Mouse (Mus musculus) ovary, adult 2 months (tissue): ENCODE data around the gene Sirt7. TPM values are rescaled to one million over a fixed set of nuclear protein-coding genes. Genes with fewer than 3 reads are reported as not detected.

Source experiments
- polyA plus RNA-seq: library from polyadenylated mRNA; depleted of rRNA; stranded (reverse); fragments of >200 nt; gene quantifications from 2 replicates; pipeline ENCODE4 v1.2.3, GENCODE M21; 2012; rRNA removed

The Sirt7 gene
- polyA plus RNA-seq, result 77.5 and 98.2 TPM in 2 replicates

GRCm38 (mm10) chr11:120625152-120625775 lies at the start of gene Sirt7:
Sirt7 (minus strand) TSS chr11:120625240.

DNA sequence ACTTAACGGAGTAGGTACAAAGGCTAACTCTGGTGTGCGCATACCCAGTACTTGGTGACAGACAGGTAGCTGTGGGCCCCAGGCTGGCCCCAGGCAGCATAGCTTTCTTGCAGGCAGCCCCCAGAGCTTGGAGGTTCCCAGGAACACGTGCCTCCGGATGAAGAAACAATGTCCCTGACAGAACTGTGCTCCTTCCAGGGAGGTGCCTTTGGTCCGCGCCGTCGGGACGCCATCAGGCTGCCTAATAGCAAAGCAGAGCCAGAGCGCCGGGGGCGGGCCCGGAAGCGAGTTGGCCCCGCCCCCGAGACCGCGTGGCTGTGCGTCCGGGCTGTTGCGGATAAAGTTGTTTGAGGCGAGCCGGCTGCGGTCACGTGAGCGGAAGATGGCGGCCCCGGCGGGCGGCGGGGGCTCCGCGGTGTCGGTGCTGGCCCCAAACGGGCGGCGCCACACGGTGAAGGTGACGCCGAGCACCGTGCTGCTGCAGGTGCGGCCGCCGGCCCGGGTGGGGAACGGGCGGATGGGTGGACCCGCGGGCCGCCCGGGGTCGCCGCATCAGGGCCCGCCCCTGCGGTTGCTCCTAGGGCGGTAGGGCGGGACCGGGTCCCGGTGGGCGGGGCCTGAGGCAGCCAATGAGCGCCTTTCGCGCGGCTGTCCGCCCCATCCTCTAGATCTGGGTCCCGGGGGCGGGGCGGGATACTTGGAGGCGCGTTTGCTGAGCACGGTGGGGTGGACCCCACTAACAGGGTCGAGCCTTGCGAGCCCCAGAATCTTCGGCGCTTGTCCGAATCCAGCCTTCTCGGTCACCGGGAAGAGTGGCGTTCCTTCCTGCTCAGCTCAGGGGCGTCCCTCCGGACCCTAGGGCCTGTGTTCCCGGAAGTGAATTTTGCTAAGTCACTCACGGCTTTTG lies 47.9 kb upstream of the Sirt7 start, which contains the start of gene Aspscr1:
Aspscr1 (plus strand) TSS at position 287 of the 907 bp plus-strand sequence.

GRCm38 (mm10) chr11:120661076-120661460 lies 36.0 kb upstream of the Sirt7 start, which contains the start of gene Notum:
Notum (minus strand) TSS chr11:120661175.

GRCm38 (mm10) chr11:120648001-120648476 lies 23.0 kb upstream of the Sirt7 start, which contains the start of gene Myadml2:
Myadml2 (minus strand) TSS chr11:120648158.

DNA sequence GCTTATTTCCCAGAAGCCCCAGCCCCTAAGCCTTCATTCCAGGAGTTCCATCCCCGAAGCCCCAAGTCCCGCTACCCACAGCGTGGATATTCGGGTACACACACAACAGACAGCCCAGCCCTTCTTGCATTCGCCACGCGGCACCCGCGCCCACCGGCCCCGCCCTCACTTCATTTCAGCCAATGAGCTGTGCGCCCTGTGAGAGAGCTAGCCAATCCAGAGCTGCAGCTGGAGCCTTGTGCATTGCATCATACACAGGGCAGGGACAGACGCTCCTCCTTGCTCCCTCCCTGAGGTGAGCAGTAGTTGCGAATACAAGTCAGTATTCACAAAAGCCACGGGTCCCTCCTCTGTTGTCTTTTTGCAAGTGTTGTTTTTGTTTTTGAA lies 18.6 kb upstream of the Sirt7 start, which contains the start of gene Pycr1:
Pycr1 (minus strand) TSS at position 169 of the 387 bp plus-strand sequence.

GRCm38 (mm10) chr11:120633520-120634343 lies 8.7 kb upstream of the Sirt7 start, which contains the start of gene Mafg:
Mafg (minus strand) TSS chr11:120633600.

GRCm38 (mm10) chr11:120617519-120618112 lies 7.4 kb downstream of the Sirt7 start, which contains the start of gene Pcyt2:
Pcyt2 (minus strand) TSS chr11:120617936.

GRCm38 (mm10) chr11:120608241-120609034 lies 16.6 kb downstream of the Sirt7 start, which contains the start of gene Npb:
Npb (plus strand) TSS chr11:120608477.

GRCm38 (mm10) chr11:120598283-120598989 lies 26.6 kb downstream of the Sirt7 start, which contains the start of the genes Alyref and Anapc11:
Alyref (minus strand) TSS chr11:120598365.
Anapc11 (plus strand) TSS chr11:120598421.

DNA sequence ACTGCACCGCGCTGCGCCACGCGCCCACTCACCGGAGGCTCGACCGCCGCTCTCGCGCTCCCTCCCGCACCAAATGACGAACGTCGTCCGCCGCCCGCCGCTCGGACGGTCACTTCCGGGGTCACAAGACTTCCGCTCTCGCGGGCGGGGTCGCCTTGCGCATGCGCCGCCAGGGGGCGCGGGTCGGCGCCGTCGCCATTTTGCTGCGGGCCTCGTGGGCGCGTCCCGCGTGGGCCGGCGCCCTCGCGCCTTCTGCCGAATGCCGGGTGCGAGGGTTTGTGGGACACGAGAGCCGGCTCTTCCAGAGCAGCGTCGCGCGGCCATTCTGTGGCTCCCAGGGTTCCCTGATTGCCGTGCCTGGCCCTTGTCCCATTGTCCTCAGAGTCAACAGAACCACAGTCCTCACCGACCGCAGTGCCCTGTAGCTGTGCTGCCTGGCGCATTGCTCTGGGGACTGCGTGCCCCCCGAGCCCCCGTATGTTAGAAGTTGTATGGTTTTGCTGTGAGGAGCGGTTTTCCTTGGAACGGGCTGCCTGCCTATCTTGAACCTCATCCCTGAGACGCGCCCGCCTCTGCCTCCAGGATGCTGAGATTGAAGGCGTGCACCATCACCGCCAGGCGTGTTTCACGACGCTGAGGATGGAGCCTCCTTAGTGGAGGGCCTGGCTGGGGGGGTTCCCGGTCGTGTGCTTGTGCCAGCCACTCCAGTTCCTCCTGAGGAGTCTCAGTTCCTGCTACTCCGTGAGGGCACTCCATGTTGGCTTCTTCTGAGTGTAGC lies 43.4 kb downstream of the Sirt7 start, which contains the start of gene Arhgdia:
Arhgdia (minus strand) TSS at position 135 of the 778 bp plus-strand sequence.

GRCm38 (mm10) chr11:120572752-120573584 lies 52.1 kb downstream of the Sirt7 start, which contains the start of gene P4hb:
P4hb (minus strand) TSS chr11:120573253.

Other genes starting within 250 kb of the Sirt7 start
- 110 and 134 TPM in 2 replicates for gene Faap100, start 246.5 kb downstream of the Sirt7 start, polyA plus RNA-seq
- 106 and 121 TPM in 2 replicates for gene Nploc4, start 187.5 kb downstream of the Sirt7 start, polyA plus RNA-seq
- gene Tspan10, start 182.6 kb downstream of the Sirt7 start, polyA plus RNA-seq, result 0.13 TPM in 1 of 2 replicates, not detected in the other
- gene Pde6g, start 171.7 kb downstream of the Sirt7 start, polyA plus RNA-seq, result 1.1 and 1.2 TPM in 2 replicates
- 30.5 and 34.8 TPM in 2 replicates for gene Oxld1, start 167.2 kb downstream of the Sirt7 start, polyA plus RNA-seq
- gene Ccdc137, start 167.1 kb downstream of the Sirt7 start, polyA plus RNA-seq, result 13.1 and 17.5 TPM in 2 replicates
- gene Arl16, start 157.6 kb downstream of the Sirt7 start, polyA plus RNA-seq, result 31.1 and 35.0 TPM in 2 replicates
- 115 and 155 TPM in 2 replicates for gene Mrpl12, start 140.6 kb downstream of the Sirt7 start, polyA plus RNA-seq
- 226 and 229 TPM in 2 replicates for gene Slc25a10, start 133.4 kb downstream of the Sirt7 start, polyA plus RNA-seq
- 2.3 and 3.3 TPM in 2 replicates for gene Gcgr, start 94.5 kb downstream of the Sirt7 start, polyA plus RNA-seq
- 185 and 195 TPM in 2 replicates for gene Mcrip1, start 75.5 kb downstream of the Sirt7 start, polyA plus RNA-seq
- not detected in 2 replicates for gene Ppp1r27, start 74.1 kb downstream of the Sirt7 start, polyA plus RNA-seq
- 355 TPM in 2 replicates for gene P4hb, start 52.0 kb downstream of the Sirt7 start, polyA plus RNA-seq
- gene Arhgdia, start 43.6 kb downstream of the Sirt7 start, polyA plus RNA-seq, result 779 and 887 TPM in 2 replicates
- 30.8 and 42.7 TPM in 2 replicates for gene Alyref, start 26.9 kb downstream of the Sirt7 start, polyA plus RNA-seq
- 189 and 219 TPM in 2 replicates for gene Anapc11, start 26.8 kb downstream of the Sirt7 start, polyA plus RNA-seq
- gene Npb, start 16.8 kb downstream of the Sirt7 start, polyA plus RNA-seq, result 2.6 and 4.4 TPM in 2 replicates
- gene Pcyt2, start 7.3 kb downstream of the Sirt7 start, polyA plus RNA-seq, result 279 and 305 TPM in 2 replicates
- gene Mafg, start 8.4 kb upstream of the Sirt7 start, polyA plus RNA-seq, result 75.0 and 78.0 TPM in 2 replicates
- gene Pycr1, start 18.5 kb upstream of the Sirt7 start, polyA plus RNA-seq, result 10.8 and 14.3 TPM in 2 replicates
- gene Myadml2, start 22.9 kb upstream of the Sirt7 start, polyA plus RNA-seq, result 0.18 TPM in 1 of 2 replicates, not detected in the other
- 12.7 and 13.6 TPM in 2 replicates for gene Notum, start 35.9 kb upstream of the Sirt7 start, polyA plus RNA-seq
- gene Aspscr1, start 47.7 kb upstream of the Sirt7 start, polyA plus RNA-seq, result 130 and 142 TPM in 2 replicates
- 57.2 and 79.0 TPM in 2 replicates for gene Cenpx, start 88.5 kb upstream of the Sirt7 start, polyA plus RNA-seq
- 97.4 and 99.6 TPM in 2 replicates for gene Lrrc45, start 88.7 kb upstream of the Sirt7 start, polyA plus RNA-seq
- gene Rac3, start 96.2 kb upstream of the Sirt7 start, polyA plus RNA-seq, result 54.5 and 76.4 TPM in 2 replicates
- 317 and 369 TPM in 2 replicates for gene Dcxr, start 102.0 kb upstream of the Sirt7 start, polyA plus RNA-seq
- gene Cbr2, start 106.9 kb upstream of the Sirt7 start, polyA plus RNA-seq, result 193 and 267 TPM in 2 replicates
- 0.31 and 7.3 TPM in 2 replicates for gene Hmga1b, start 137.6 kb upstream of the Sirt7 start, polyA plus RNA-seq
- 74.0 and 77.8 TPM in 2 replicates for gene Rfng, start 159.0 kb upstream of the Sirt7 start, polyA plus RNA-seq
- gene Gps1, start 159.0 kb upstream of the Sirt7 start, polyA plus RNA-seq, result 283 and 304 TPM in 2 replicates
- 54.8 and 64.2 TPM in 2 replicates for gene Dus1l, start 171.2 kb upstream of the Sirt7 start, polyA plus RNA-seq
- gene Fasn, start 199.3 kb upstream of the Sirt7 start, polyA plus RNA-seq, result 1,315 and 1,722 TPM in 2 replicates